Mouse (Mus musculus) small intestine, adult 2 months (tissue): ENCODE results near the gene Cpxm2.

ENCODE experiments used
- CTCF ChIP-seq: fragments of 200-500 bp; IDR thresholded peaks from 2 replicates; pipeline ENCODE4 v1.5.1; 2012; ENCODE audit warnings: low read depth, mild to moderate bottlenecking, control low read depth, inconsistent platforms, low read length, moderate library complexity, mixed read lengths; ENCODE audit not compliant: insufficient replicate concordance, insufficient read length; ENCODE audit errors: extremely low read depth
- POLR2A ChIP-seq: fragments of 200-500 bp; IDR thresholded peaks from 2 replicates; pipeline ENCODE4 v1.6.1; 2012; ENCODE audit warnings: low read depth, mild to moderate bottlenecking, control low read depth, inconsistent platforms, low read length, moderate library complexity

DNA sequence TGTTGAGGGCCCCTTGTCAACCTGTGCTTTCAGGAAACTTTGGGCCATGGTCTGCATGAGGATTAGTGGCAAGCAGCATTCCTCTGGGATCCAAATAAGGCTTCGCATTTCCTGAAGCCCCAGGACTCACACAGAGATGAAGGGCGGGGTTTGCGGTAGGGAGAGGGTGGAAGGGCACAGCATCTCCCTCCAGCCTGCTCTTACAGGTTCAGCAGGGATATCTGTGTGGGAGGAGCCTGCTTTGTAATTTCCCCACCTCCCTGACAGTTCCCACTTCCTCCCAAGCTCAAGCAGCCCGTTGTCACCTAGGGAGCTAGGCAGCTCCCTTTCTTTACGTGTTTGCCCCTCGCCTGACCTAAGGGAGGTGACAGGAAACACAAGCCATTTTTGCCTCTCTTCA is 165.5 kb downstream of the Cpxm2 start:
- TF ChIP-seq CTCF: no peak
- no peak for TF ChIP-seq POLR2A
